Mouse (Mus musculus): Measurements from ENCODE around the gene Cldn22. TPM values are rescaled to one million over a fixed set of nuclear protein-coding genes. Genes with fewer than 3 reads are reported as not detected.
"Not testable (repeated sequence)": the region's sequence is repeated elsewhere in the genome, so short reads cannot be mapped to it uniquely, and the experiment has no call there.

Gene Cldn22
- polyA plus RNA-seq, 1 experiment from 2014 or later = not detected

DNA sequence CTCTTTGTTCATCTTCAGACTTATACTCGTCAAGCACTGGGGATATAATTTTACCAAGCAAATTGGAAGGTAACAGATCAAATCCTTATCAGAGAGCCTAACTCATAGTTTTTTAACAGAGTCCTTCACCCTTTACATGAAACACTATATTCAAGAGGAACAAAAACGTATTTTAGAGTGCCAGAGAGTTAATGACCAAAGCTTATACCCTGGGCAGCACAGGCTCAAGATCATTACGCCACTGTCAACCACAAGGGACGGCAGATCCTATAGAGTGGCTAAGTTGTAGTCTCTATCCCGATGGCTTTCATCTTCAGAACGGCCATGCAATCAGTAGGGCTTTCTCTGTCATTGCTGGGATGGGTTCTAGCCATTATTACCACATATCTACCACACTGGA is 2.4 kb upstream of the Cldn22 start, which contains the start of gene Cldn24:
Cldn24 (plus strand) TSS at position 301 of the 400 bp plus-strand sequence.
- peak; percentile 68 for DNase-seq (ENCODE audit: low spot score, missing footprints)

DNA sequence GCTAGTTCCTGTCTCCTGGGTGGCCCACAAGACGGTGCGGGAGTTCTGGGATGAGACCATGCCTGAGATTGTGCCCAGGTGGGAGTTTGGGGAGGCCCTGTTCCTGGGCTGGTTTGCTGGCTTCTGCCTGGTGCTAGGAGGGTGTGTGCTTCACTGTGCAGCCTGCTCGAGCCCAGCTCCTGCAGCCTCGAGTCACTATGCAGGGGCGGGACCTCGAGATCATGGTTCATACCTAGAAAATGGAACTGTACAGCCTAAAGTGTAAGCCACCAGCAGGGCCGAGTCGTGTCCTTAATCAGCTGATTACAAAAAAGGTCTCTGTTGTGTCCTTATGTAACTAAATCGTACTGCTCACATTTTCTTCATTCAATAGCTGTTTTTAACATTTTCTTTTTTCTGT is 1.7 kb upstream of the Cldn22 start:
- H3K36me3 ChIP-seq (ENCODE audit: control insufficient read depth, insufficient read depth, low read length); ATAC-seq (ENCODE audit: low FRiP score); H3K4me3 ChIP-seq (ENCODE audit: low read depth, low read length); H3K27ac ChIP-seq (ENCODE audit: low read depth, low read length); H3K9me3 ChIP-seq (ENCODE audit: control insufficient read depth, low read length); H3K4me2 ChIP-seq; H3K27me3 ChIP-seq (ENCODE audit: control insufficient read depth, insufficient read depth, low read length); H3K4me1 ChIP-seq (ENCODE audit: control insufficient read depth, insufficient read depth, low read length); H3K9ac ChIP-seq (ENCODE audit: low read length): not testable (repeated sequence)
- 91% methylated on average over 7 of the region's 9 CpGs for WGBS
- peak; percentile 57 for DNase-seq (ENCODE audit: low spot score, missing footprints)

More for the DNA sequence above, 2.4 kb upstream of the Cldn22 start, which contains the start of gene Cldn24:
- Histone ChIP-seq H3K27me3 (ENCODE audit: control insufficient read depth, insufficient read depth, low read length) (no peaks in the 10 kb centered on the region), H3K27ac (ENCODE audit: low read depth, low read length) (no peak within 1 kb of the TSS), H3K9ac (ENCODE audit: low read length) (no peak within 1 kb of the TSS), H3K4me1 (ENCODE audit: control insufficient read depth, insufficient read depth, low read length) (peaks cover 3% of the 10 kb centered on the region; the same call in 1 of the 2 replicates), H3K36me3 (ENCODE audit: control insufficient read depth, insufficient read depth, low read length) (no peaks in the 10 kb centered on the region), H3K4me2 (no peak within 1 kb of the TSS), H3K9me3 (ENCODE audit: control insufficient read depth, low read length) (no peaks in the 10 kb centered on the region), H3K4me3 (ENCODE audit: low read depth, low read length) (no peak within 1 kb of the TSS)
- no peak for ATAC-seq (ENCODE audit: low FRiP score)
- 89% methylated on average over 6 of the region's 6 CpGs for WGBS

DNA sequence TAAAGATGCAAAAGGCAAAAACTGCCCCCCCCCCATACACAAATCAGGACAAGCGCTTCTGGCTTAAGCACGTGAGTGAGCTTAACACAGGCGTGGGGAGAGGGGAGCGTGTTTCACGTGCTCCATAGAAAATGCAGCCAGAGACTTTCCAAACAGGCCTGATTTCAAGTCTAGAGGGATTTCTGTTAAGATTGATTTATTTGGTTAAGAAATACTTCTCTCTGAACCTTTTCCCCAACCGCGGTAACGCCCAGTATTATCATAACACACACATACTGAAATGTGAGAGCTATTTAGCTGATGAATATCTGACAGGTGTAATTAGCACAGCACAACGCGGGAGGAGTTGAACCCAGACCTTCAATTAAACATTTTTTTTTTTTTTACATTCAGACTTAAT is 505 bp upstream of the Cldn22 start:
- Histone ChIP-seq H3K27ac (ENCODE audit: low read depth, low read length) (no peak overlapping the region), H3K4me1 (ENCODE audit: control insufficient read depth, insufficient read depth, low read length) (peaks cover 3% of the 10 kb centered on the region; the same call in 1 of the 2 replicates), H3K36me3 (ENCODE audit: control insufficient read depth, insufficient read depth, low read length) (no peaks in the 10 kb centered on the region), H3K9me3 (ENCODE audit: control insufficient read depth, low read length) (no peaks in the 10 kb centered on the region), H3K27me3 (ENCODE audit: control insufficient read depth, insufficient read depth, low read length) (no peaks in the 10 kb centered on the region), H3K4me3 (ENCODE audit: low read depth, low read length) (no peak overlapping the region), H3K9ac (ENCODE audit: low read length) (no peak overlapping the region), H3K4me2 (no peak overlapping the region)
- ATAC-seq (ENCODE audit: low FRiP score) = no peak
- 68% methylated on average over 10 of the region's 10 CpGs for WGBS
- DNase-seq (ENCODE audit: low spot score, missing footprints) = no peak

DNA sequence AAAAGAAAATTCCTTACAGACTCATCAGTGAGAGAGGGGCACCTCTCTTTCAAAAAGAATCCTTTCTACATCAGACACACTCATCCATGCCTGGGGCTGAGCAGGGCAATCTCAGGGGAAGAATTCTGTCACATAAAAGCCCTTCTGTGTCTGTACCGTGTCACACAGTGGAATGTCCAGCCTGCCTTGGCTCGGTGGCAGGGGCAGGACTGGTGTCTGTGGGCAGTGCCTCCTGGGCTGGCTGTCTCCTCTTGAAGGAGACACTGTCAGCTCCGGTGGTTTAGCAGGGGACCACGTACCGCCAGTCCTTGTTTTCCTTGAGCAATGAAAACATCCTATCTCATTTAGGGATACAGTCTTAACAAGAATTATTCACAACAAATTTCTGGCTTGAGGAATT is 1.3 kb downstream of the Cldn22 start:
- no peak for ATAC-seq (ENCODE audit: low FRiP score)
- DNase-seq (ENCODE audit: low spot score, missing footprints) = no peak
- no peak overlapping the region for H3K27ac ChIP-seq (ENCODE audit: low read depth, low read length)

DNA sequence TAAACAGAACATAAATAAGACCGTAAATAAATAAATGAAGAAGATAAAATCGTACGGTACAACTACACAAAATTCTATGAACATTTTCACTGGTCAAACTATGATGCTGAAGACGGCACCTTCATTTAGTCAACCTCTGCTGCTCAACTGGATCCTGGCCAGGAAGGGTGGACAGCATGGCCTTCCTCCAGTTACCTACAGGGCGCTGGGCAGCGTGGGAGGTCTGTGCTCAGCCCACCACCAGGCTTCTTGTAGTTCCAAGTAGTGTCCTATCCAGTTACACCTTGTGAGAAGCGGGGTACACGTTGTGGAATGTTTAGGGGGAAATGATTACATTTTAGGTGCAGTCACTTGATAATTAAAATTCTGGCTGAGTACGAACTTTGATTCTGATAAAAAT is 2.6 kb downstream of the Cldn22 start:
- no peak overlapping the region for H3K9ac ChIP-seq (ENCODE audit: low read length)
- 91% methylated on average over 9 of the region's 9 CpGs for WGBS
- no peak overlapping the region for H3K4me3 ChIP-seq (ENCODE audit: low read depth, low read length)
- DNase-seq (ENCODE audit: low spot score, missing footprints) (no peak), ATAC-seq (ENCODE audit: low FRiP score) (no peak)
- H3K4me1 ChIP-seq (ENCODE audit: control insufficient read depth, insufficient read depth, low read length) = peaks cover 3% of the 10 kb centered on the region; the same call in 1 of the 2 replicates
- peaks cover 3% of the 10 kb centered on the region; the same call in 1 of the 2 replicates for H3K36me3 ChIP-seq (ENCODE audit: control insufficient read depth, insufficient read depth, low read length)
- H3K27me3 ChIP-seq (ENCODE audit: control insufficient read depth, insufficient read depth, low read length) = no peaks in the 10 kb centered on the region
- no peak overlapping the region for H3K4me2 ChIP-seq
- no peaks in the 10 kb centered on the region for H3K9me3 ChIP-seq (ENCODE audit: control insufficient read depth, low read length)
- no peak overlapping the region for H3K27ac ChIP-seq (ENCODE audit: low read depth, low read length)

More for the DNA sequence above, 1.3 kb downstream of the Cldn22 start:
- Histone ChIP-seq H3K4me3 (ENCODE audit: low read depth, low read length) (no peak overlapping the region), H3K36me3 (ENCODE audit: control insufficient read depth, insufficient read depth, low read length) (no peaks in the 10 kb centered on the region), H3K4me2 (no peak overlapping the region), H3K9me3 (ENCODE audit: control insufficient read depth, low read length) (no peaks in the 10 kb centered on the region), H3K9ac (ENCODE audit: low read length) (no peak overlapping the region), H3K4me1 (ENCODE audit: control insufficient read depth, insufficient read depth, low read length) (peaks cover 3% of the 10 kb centered on the region; the same call in 1 of the 2 replicates), H3K27me3 (ENCODE audit: control insufficient read depth, insufficient read depth, low read length) (no peaks in the 10 kb centered on the region)
- WGBS = 62% methylated on average over 5 of the region's 5 CpGs

DNA sequence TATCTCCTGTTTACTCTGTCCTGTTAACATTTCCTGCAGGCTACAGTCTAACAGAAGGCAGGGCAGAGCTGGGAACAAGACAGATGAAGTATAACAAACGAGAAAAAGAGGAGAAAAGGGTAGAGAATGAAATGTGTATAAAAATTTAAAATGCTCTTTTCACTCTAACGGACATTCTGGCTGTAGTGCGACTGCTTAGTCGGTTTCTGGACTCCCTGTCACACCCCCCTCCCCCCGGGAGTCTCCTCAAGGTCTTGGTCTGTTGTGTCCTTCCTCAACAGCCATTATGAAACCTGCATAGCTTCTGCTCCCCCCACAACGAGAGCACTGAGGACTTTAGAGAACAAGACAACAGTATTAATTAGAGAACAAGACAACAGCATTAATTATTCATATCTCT is 8.3 kb downstream of the Cldn22 start:
- H3K4me3 ChIP-seq (ENCODE audit: low read depth, low read length) = no peak overlapping the region
- no peak overlapping the region for H3K27ac ChIP-seq (ENCODE audit: low read depth, low read length)
- WGBS = 87% methylated on average over 6 of the region's 6 CpGs
- no peak overlapping the region for H3K9ac ChIP-seq (ENCODE audit: low read length)
- no peaks in the 10 kb centered on the region for H3K27me3 ChIP-seq (ENCODE audit: control insufficient read depth, insufficient read depth, low read length)
- no peak overlapping the region for H3K4me2 ChIP-seq
- H3K9me3 ChIP-seq (ENCODE audit: control insufficient read depth, low read length) = no peaks in the 10 kb centered on the region
- no peaks in the 10 kb centered on the region for H3K4me1 ChIP-seq (ENCODE audit: control insufficient read depth, insufficient read depth, low read length)
- no peak for DNase-seq (ENCODE audit: low spot score, missing footprints)
- H3K36me3 ChIP-seq (ENCODE audit: control insufficient read depth, insufficient read depth, low read length) = peaks cover 3% of the 10 kb centered on the region; the same call in 1 of the 2 replicates
- ATAC-seq (ENCODE audit: low FRiP score) = no peak

DNA sequence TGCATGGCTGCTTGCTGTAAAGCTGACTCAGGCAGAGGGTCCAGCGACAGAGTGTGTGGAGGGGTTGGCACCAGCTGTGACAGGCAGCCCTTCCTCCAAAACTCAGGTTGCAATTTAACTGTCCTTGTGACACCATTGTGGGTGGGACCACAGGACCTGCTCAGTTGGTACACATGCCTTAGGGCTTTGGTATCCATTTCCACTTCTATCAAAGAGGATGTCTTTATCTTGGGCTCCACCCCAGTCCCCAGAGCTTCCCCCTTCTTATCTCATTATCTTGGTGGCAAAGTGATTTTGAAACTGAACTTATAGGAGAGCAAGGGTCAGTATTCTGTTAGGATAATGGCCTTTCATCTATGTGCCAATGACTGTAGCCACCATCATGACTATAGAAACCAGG is 9.7 kb downstream of the Cldn22 start:
- no peak overlapping the region for H3K27ac ChIP-seq (ENCODE audit: low read depth, low read length)
- H3K36me3 ChIP-seq (ENCODE audit: control insufficient read depth, insufficient read depth, low read length) = peaks cover 3% of the 10 kb centered on the region; the same call in 1 of the 2 replicates
- H3K9ac ChIP-seq (ENCODE audit: low read length) = no peak overlapping the region
- DNase-seq (ENCODE audit: low spot score, missing footprints) (no peak), ATAC-seq (ENCODE audit: low FRiP score) (no peak)
- H3K9me3 ChIP-seq (ENCODE audit: control insufficient read depth, low read length) = no peaks in the 10 kb centered on the region
- no peaks in the 10 kb centered on the region for H3K27me3 ChIP-seq (ENCODE audit: control insufficient read depth, insufficient read depth, low read length)
- no peaks in the 10 kb centered on the region for H3K4me1 ChIP-seq (ENCODE audit: control insufficient read depth, insufficient read depth, low read length)
- no peak overlapping the region for H3K4me3 ChIP-seq (ENCODE audit: low read depth, low read length)
- WGBS = 88% methylated on average over 1 of the region's 1 CpGs
- no peak overlapping the region for H3K4me2 ChIP-seq

DNA sequence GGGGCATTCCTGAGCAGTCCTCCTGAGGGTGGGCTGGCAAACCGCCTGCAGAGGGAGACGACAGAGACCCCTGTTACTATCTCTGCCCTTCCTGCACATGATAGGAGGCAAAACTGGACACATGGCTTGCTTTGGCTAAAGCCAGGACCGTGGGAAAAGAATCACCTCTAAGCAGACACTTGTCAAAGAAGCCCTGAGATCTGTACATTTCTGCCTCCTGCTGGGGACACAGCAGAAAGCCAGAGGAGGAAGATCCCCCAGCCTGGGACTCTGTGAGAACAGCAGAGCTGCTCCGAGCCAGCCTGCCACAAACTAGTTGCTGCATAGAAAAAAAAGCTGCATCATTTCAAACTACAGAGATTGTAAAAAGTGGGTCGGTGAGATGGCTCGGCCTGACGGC is 18.8 kb downstream of the Cldn22 start:
- H3K27me3 ChIP-seq (ENCODE audit: control insufficient read depth, insufficient read depth, low read length) = no peaks in the 10 kb centered on the region
- no peak overlapping the region for H3K4me3 ChIP-seq (ENCODE audit: low read depth, low read length)
- no peak overlapping the region for H3K4me2 ChIP-seq
- ATAC-seq (ENCODE audit: low FRiP score) (0 out of 2 replicates have a peak, but pooled peaks have one; percentile 22), DNase-seq (ENCODE audit: low spot score, missing footprints) (peak; percentile 72)
- no peak overlapping the region for H3K9ac ChIP-seq (ENCODE audit: low read length)
- WGBS = 87% methylated on average over 7 of the region's 7 CpGs
- H3K9me3 ChIP-seq (ENCODE audit: control insufficient read depth, low read length) = no peaks in the 10 kb centered on the region
- peaks cover 5% of the 10 kb centered on the region; the same call in 1 of the 2 replicates for H3K36me3 ChIP-seq (ENCODE audit: control insufficient read depth, insufficient read depth, low read length)
- H3K27ac ChIP-seq (ENCODE audit: low read depth, low read length) = no peak overlapping the region
- no peaks in the 10 kb centered on the region for H3K4me1 ChIP-seq (ENCODE audit: control insufficient read depth, insufficient read depth, low read length)

DNA sequence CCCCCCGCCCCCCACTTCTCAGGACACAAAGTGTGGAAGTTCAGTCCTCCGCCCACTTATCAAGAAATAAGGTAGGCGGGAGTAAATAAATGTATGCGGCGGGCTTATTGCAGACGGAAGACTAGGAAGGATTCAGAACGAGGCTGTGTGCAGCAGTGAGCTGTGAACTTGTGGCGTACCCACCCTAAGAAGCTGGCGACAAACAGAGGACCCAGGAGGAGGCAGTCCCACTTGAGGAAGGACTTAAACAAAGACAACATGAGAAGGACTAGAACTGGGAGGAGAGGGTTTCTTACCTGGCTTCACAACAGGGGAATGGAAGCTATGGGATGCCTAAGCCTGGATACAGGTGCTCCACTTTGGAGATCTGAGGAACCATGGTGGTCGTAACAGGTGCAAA is 19.4 kb downstream of the Cldn22 start:
- H3K4me2 ChIP-seq = no peak overlapping the region
- 94% methylated on average over 10 of the region's 10 CpGs for WGBS
- no peak overlapping the region for H3K4me3 ChIP-seq (ENCODE audit: low read depth, low read length)
- H3K27me3 ChIP-seq (ENCODE audit: control insufficient read depth, insufficient read depth, low read length) = no peaks in the 10 kb centered on the region
- H3K9me3 ChIP-seq (ENCODE audit: control insufficient read depth, low read length) = no peaks in the 10 kb centered on the region
- DNase-seq (ENCODE audit: low spot score, missing footprints) (peak; percentile 54), ATAC-seq (ENCODE audit: low FRiP score) (no peak)
- no peak overlapping the region for H3K27ac ChIP-seq (ENCODE audit: low read depth, low read length)
- no peaks in the 10 kb centered on the region for H3K4me1 ChIP-seq (ENCODE audit: control insufficient read depth, insufficient read depth, low read length)
- H3K36me3 ChIP-seq (ENCODE audit: control insufficient read depth, insufficient read depth, low read length) = peaks cover 5% of the 10 kb centered on the region; the same call in 1 of the 2 replicates
- H3K9ac ChIP-seq (ENCODE audit: low read length) = no peak overlapping the region
